Mouse (Mus musculus): ENCODE measurements around the gene Gnao1. TPM values are rescaled to one million over a fixed set of nuclear protein-coding genes. Genes with fewer than 3 reads are reported as not detected.

The Gnao1 gene
- polyA plus RNA-seq, 1 experiment from 2014 or later: 2.8 TPM

- no peak overlapping the region for H3K9ac ChIP-seq
- peaks cover 9% of the 10 kb centered on the region for H3K4me1 ChIP-seq
- H3K4me3 ChIP-seq: no peak overlapping the region
- no peak for ATAC-seq (ENCODE audit: low FRiP score, low read depth)
- H3K4me2 ChIP-seq (replicated peaks): no peak overlapping the region
- no peak overlapping the region for H3K27ac ChIP-seq
- H3K36me3 ChIP-seq: peaks cover 64% of the 10 kb centered on the region
- H3K27me3 ChIP-seq: no peaks in the 10 kb centered on the region
- 86% methylated on average over 10 of the region's 10 CpGs for WGBS
- H3K9me3 ChIP-seq: no peaks in the 10 kb centered on the region
Observed at GRCm38 (mm10) chr8:93971451-93971850, 161.7 kb downstream of the Gnao1 start.

GRCm38 (mm10) chr8:93972211-93972610 lies 162.4 kb downstream of the Gnao1 start:
- Histone ChIP-seq H3K4me2 (replicated peaks) (no peak overlapping the region), H3K27me3 (no peaks in the 10 kb centered on the region), H3K9ac (no peak overlapping the region), H3K9me3 (no peaks in the 10 kb centered on the region), H3K27ac (no peak overlapping the region), H3K36me3 (peaks cover 71% of the 10 kb centered on the region), H3K4me1 (peaks cover 9% of the 10 kb centered on the region), H3K4me3 (no peak overlapping the region)
- ATAC-seq (ENCODE audit: low FRiP score, low read depth): no peak
- 73% methylated on average over 5 of the region's 5 CpGs for WGBS

- no peaks in the 10 kb centered on the region for H3K27me3 ChIP-seq
- peaks cover 9% of the 10 kb centered on the region for H3K4me1 ChIP-seq
- H3K36me3 ChIP-seq: peaks cover 79% of the 10 kb centered on the region
- no peaks in the 10 kb centered on the region for H3K9me3 ChIP-seq
- H3K4me2 ChIP-seq (replicated peaks): no peak overlapping the region
- 85% methylated on average over 14 of the region's 14 CpGs for WGBS
- no peak for ATAC-seq (ENCODE audit: low FRiP score, low read depth)
- no peak overlapping the region for H3K27ac ChIP-seq
- no peak overlapping the region for H3K4me3 ChIP-seq
- H3K9ac ChIP-seq: no peak overlapping the region
Observed at GRCm38 (mm10) chr8:93972971-93973734, 163.4 kb downstream of the Gnao1 start.

DNA sequence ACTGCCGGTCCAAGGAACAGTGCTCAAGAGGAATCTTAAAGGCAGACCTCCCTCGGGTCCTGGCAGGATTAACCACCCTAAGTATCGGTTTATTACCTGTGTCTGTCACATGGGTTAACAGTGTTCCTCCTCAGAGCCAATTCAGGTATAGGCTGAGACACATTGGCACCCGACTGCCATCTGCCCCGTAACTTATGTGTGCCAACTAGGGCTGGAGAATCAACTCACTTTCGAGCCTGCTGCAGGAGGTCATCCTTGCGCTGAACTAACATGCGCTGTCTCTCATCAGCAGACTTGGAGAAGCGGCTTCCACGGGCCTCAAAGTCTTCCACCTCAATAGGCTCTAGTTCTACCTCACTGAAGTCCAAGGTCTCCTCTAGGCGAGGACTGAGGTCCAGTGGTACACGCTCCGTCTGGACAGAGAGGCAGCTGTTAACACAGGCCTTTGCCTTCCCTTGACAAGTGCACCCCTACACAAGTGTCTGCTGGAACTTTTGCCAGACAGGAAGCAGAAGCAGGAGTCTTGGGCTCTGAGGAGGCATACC lies 164.1 kb downstream of the Gnao1 start:
- 95% methylated on average over 13 of the region's 13 CpGs for WGBS
- Histone ChIP-seq H3K4me3 (no peak overlapping the region), H3K9me3 (no peaks in the 10 kb centered on the region), H3K27me3 (no peaks in the 10 kb centered on the region), H3K9ac (no peak overlapping the region), H3K4me1 (peaks cover 9% of the 10 kb centered on the region), H3K27ac (no peak overlapping the region), H3K4me2 (replicated peaks) (no peak overlapping the region), H3K36me3 (peaks cover 87% of the 10 kb centered on the region)
- ATAC-seq (ENCODE audit: low FRiP score, low read depth): no peak

GRCm38 (mm10) chr8:93974602-93975186 lies 164.9 kb downstream of the Gnao1 start:
- 88% methylated on average over 11 of the region's 11 CpGs for WGBS
- no peaks in the 10 kb centered on the region for H3K9me3 ChIP-seq
- H3K27ac ChIP-seq: no peak overlapping the region
- no peak overlapping the region for H3K4me3 ChIP-seq
- no peak overlapping the region for H3K4me2 ChIP-seq (replicated peaks)
- H3K9ac ChIP-seq: no peak overlapping the region
- peaks cover 3% of the 10 kb centered on the region for H3K4me1 ChIP-seq
- no peak for ATAC-seq (ENCODE audit: low FRiP score, low read depth)
- peaks cover 94% of the 10 kb centered on the region for H3K36me3 ChIP-seq
- no peaks in the 10 kb centered on the region for H3K27me3 ChIP-seq

DNA sequence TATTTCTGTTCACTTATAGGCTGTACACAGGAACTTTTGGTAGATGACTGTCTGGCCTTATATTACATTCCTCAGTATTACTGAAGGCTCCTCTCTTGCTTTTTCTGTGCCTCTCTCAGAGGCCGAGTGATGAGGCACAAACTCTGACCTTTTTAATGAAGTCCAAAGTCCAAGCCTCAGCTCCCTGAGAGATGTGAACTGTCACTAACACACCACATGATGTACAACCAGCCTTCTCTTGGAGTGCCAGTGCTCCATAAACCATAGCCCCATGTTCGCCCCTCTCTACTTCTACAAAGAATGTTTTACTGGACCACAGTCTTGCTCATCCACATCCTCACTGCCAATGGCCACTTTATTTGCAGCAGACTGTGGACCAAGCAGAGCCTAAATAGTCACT lies 165.6 kb downstream of the Gnao1 start:
- peaks cover 94% of the 10 kb centered on the region for H3K36me3 ChIP-seq
- 87% methylated on average over 2 of the region's 2 CpGs for WGBS

DNA sequence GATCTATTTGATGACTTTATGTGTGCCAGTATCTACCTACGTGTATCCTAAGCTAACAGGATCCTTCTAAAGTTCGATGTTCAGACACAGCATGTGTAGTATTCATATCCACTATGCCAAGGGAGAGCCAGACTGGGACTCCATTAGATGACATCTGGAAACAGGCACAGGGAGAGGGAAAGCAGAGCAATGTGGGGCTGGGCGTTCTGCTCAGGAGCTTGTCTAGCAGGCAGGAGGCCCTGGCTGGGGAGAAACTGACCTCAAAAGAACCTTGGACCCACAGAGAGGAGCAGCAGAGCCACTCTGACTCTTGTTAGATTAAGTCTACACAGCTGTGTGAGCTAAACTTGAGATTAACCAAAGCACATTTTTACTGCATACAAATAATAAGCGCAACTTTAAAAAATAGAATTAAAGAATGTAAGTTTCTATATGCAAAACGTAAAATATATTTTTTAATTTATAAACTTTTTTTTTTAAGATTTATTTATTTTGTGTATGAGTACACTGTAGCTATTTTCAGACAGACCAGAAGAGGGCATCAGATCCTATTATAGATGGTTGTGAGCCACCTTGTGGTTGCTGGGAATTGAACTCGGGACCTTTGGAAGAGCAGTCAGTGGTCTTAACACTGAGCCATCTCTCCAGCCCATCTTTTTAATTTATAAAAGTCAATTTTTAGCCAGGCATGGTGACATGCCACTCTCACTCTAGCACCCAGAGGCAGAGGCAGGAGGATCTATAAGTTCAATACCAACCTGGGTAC lies 166.9 kb downstream of the Gnao1 start:
- 87% methylated on average over 6 of the region's 6 CpGs for WGBS
- Histone ChIP-seq H3K4me2 (replicated peaks) (no peak overlapping the region), H3K27ac (no peak overlapping the region), H3K27me3 (no peaks in the 10 kb centered on the region), H3K4me3 (no peak overlapping the region), H3K36me3 (peaks cover 94% of the 10 kb centered on the region), H3K9ac (no peak overlapping the region), H3K9me3 (no peaks in the 10 kb centered on the region), H3K4me1 (no peaks in the 10 kb centered on the region)
- ATAC-seq (ENCODE audit: low FRiP score, low read depth): no peak

More for the DNA sequence above, 165.6 kb downstream of the Gnao1 start:
- Histone ChIP-seq H3K4me2 (replicated peaks) (no peak overlapping the region), H3K27me3 (no peaks in the 10 kb centered on the region), H3K4me3 (no peak overlapping the region), H3K9me3 (no peaks in the 10 kb centered on the region), H3K27ac (no peak overlapping the region), H3K4me1 (no peaks in the 10 kb centered on the region), H3K9ac (no peak overlapping the region)
- no peak for ATAC-seq (ENCODE audit: low FRiP score, low read depth)

DNA sequence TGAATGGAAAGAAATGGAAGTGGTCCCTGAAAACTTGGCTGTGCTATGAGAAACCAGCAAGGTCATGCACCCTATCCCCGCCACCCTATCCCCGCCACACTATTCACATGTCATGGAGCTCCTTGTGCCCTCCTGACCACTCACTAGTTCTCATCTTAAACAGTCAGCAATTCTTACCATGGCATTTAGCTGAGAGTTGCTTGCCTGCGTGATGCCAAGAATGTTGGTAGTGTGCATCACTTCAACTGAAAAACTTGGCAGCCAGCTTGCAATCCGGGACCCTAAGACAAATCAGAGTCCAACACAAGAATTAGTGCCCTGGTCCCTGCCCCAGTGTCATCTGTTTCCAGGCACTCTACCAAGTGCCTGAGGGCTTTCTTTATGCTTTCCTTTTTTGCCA lies 170.4 kb downstream of the Gnao1 start:
- Histone ChIP-seq H3K36me3 (peaks cover 97% of the 10 kb centered on the region), H3K9me3 (no peaks in the 10 kb centered on the region), H3K9ac (no peak overlapping the region), H3K4me2 (replicated peaks) (no peak overlapping the region), H3K4me3 (no peak overlapping the region), H3K27me3 (no peaks in the 10 kb centered on the region), H3K27ac (no peak overlapping the region), H3K4me1 (no peaks in the 10 kb centered on the region)
- no peak for ATAC-seq (ENCODE audit: low FRiP score, low read depth)
- WGBS: 95% methylated on average over 4 of the region's 4 CpGs

GRCm38 (mm10) chr8:93981679-93982215 lies 172.0 kb downstream of the Gnao1 start:
- Histone ChIP-seq H3K4me3 (no peak overlapping the region), H3K9ac (no peak overlapping the region), H3K36me3 (peaks cover 96% of the 10 kb centered on the region), H3K4me1 (no peaks in the 10 kb centered on the region), H3K27me3 (no peaks in the 10 kb centered on the region), H3K9me3 (no peaks in the 10 kb centered on the region), H3K4me2 (replicated peaks) (no peak overlapping the region), H3K27ac (no peak overlapping the region)
- WGBS: 91% methylated on average over 5 of the region's 5 CpGs
- ATAC-seq (ENCODE audit: low FRiP score, low read depth): no peak

GRCm38 (mm10) chr8:93983827-93984226 lies 174.1 kb downstream of the Gnao1 start:
- Histone ChIP-seq H3K4me1 (no peaks in the 10 kb centered on the region), H3K36me3 (peaks cover 92% of the 10 kb centered on the region), H3K27me3 (no peaks in the 10 kb centered on the region), H3K4me3 (no peak overlapping the region), H3K4me2 (replicated peaks) (no peak overlapping the region), H3K9ac (no peak overlapping the region), H3K27ac (no peak overlapping the region), H3K9me3 (no peaks in the 10 kb centered on the region)
- 87% methylated on average over 3 of the region's 3 CpGs for WGBS
- no peak for ATAC-seq (ENCODE audit: low FRiP score, low read depth)

DNA sequence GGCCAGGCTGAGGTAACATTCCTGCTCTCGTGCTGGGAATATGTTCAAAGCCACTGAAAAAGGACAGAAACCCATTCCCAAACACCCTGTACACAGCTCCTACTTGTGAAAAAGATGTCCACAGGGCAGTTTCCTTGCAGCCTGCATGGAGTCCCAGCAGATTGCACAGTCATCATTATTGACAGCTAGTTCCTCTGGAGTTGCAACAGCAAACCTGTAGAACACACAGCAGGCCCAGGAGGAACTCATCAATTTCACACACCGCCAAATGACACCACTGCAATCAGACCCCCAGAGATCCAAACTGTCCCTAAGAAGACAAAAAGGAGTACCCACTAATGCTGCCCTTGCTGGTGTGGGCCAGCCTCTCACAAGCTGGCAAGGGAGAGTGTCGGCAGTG lies 175.0 kb downstream of the Gnao1 start:
- H3K27ac ChIP-seq: no peak overlapping the region
- no peaks in the 10 kb centered on the region for H3K4me1 ChIP-seq
- H3K4me3 ChIP-seq: no peak overlapping the region
- WGBS: 93% methylated on average over 3 of the region's 3 CpGs
- H3K9me3 ChIP-seq: no peaks in the 10 kb centered on the region
- no peaks in the 10 kb centered on the region for H3K27me3 ChIP-seq
- no peak overlapping the region for H3K9ac ChIP-seq
- H3K36me3 ChIP-seq: peaks cover 88% of the 10 kb centered on the region
- no peak overlapping the region for H3K4me2 ChIP-seq (replicated peaks)
- no peak for ATAC-seq (ENCODE audit: low FRiP score, low read depth)

GRCm38 (mm10) chr8:93989739-93990138 lies 180.0 kb downstream of the Gnao1 start:
- Histone ChIP-seq H3K27ac (no peak overlapping the region), H3K9ac (no peak overlapping the region), H3K27me3 (no peaks in the 10 kb centered on the region), H3K9me3 (peaks cover 4% of the 10 kb centered on the region; the same call in 1 of the 2 replicates), H3K36me3 (peaks cover 65% of the 10 kb centered on the region), H3K4me3 (no peak overlapping the region), H3K4me2 (replicated peaks) (no peak overlapping the region), H3K4me1 (no peaks in the 10 kb centered on the region)
- 93% methylated on average over 4 of the region's 4 CpGs for WGBS
- no peak for ATAC-seq (ENCODE audit: low FRiP score, low read depth)
